Mouse (Mus musculus) heart, embryonic 14.5 days (tissue): Measurements from ENCODE around the gene Syt9. TPM values are rescaled to one million over a fixed set of nuclear protein-coding genes. Genes with fewer than 3 reads are reported as not detected.

Experiments
- ATAC-seq: fragments of 200-750 bp; cut with Nextera tagmentation; 2 replicates; pipeline ENCODE4 v1.8.0; 2017; ENCODE audit warnings: low read depth, moderate TSS enrichment; ENCODE audit not compliant: insufficient number of reproducible peaks, insufficient read depth, low FRiP score
- H3K27ac ChIP-seq, 2 experiments: fragments of 200-500 bp in 1 of 2; fragments of 300-500 bp in 1 of 2; sonication (generic) in 1 of 2; replicated peaks in 1 of 2; 2 replicates each; pipeline ENCODE4 v1.5.1; 2012 to 2014; ENCODE audit warnings: low read depth in 2 of 2, low read length in 2 of 2, control low read depth in 1 of 2, mild to moderate bottlenecking in 1 of 2, mixed read lengths in 1 of 2; ENCODE audit not compliant: control insufficient read depth in 1 of 2, insufficient read depth in 1 of 2
- H3K27me3 ChIP-seq: fragments of 300-500 bp; sonication (generic); 2 replicates; pipeline ENCODE4 v1.6.1; 2014; ENCODE audit warnings: mild to moderate bottlenecking, low read length, control low read depth; ENCODE audit not compliant: control insufficient read depth, insufficient read depth
- H3K36me3 ChIP-seq: fragments of 300-500 bp; sonication (generic); 2 replicates; pipeline ENCODE4 v1.6.1; 2014; ENCODE audit warnings: mild to moderate bottlenecking, control low read depth, low read length, mixed read lengths; ENCODE audit not compliant: control insufficient read depth, insufficient read depth
- H3K4me1 ChIP-seq, 2 experiments: fragments of 200-500 bp in 1 of 2; fragments of 300-500 bp in 1 of 2; sonication (generic) in 1 of 2; 2 replicates each; pipeline ENCODE4 v1.6.1; 2012 to 2014; ENCODE audit warnings: low read length in 2 of 2, control low read depth in 1 of 2, mixed read lengths in 1 of 2; ENCODE audit not compliant: control insufficient read depth in 2 of 2, insufficient read depth in 2 of 2
- H3K4me2 ChIP-seq: fragments of 300-500 bp; sonication (generic); 2 replicates; pipeline ENCODE4 v1.6.1; 2014; ENCODE audit warnings: mild to moderate bottlenecking, low read length
- H3K4me3 ChIP-seq, 2 experiments: fragments of 200-500 bp in 1 of 2; fragments of 300-500 bp in 1 of 2; sonication (generic) in 1 of 2; 2 replicates each; pipeline ENCODE4 v1.5.1; 2012 to 2014; ENCODE audit warnings: low read length in 2 of 2, mild to moderate bottlenecking in 2 of 2, control low read depth in 1 of 2, low read depth in 1 of 2, moderate library complexity in 1 of 2; ENCODE audit not compliant: control insufficient read depth in 1 of 2, insufficient read depth in 1 of 2
- H3K9ac ChIP-seq: fragments of 300-500 bp; sonication (generic); 2 replicates; pipeline ENCODE4 v1.6.1; 2014; ENCODE audit warnings: mild to moderate bottlenecking, low read length
- H3K9me3 ChIP-seq: fragments of 300-500 bp; sonication (generic); 2 replicates; pipeline ENCODE4 v1.6.1; 2016; ENCODE audit warnings: low read length, control low read depth; ENCODE audit not compliant: control insufficient read depth
- WGBS: fragments of 180-500 bp; shearing (Covaris S2); extraction: QIAGEN DNeasy Blood & Tissue Kit; methylation state at CpG from one replicate; pipeline ENCODE4 v1.1.7; 2014; 5-methylcytosine and 5-hydroxymethylcytosine counted together
- polyA plus RNA-seq: library from polyadenylated mRNA; unstranded; fragments of >200 nt; fragmentation: Nextera tagmentation; extraction: Ambion mirVana; gene quantifications from 2 replicates; pipeline ENCODE4 v1.2.1, GENCODE M21; 2014

Gene Syt9
- polyA plus RNA-seq, 1 experiment from 2014 or later, result 0.54 TPM

DNA sequence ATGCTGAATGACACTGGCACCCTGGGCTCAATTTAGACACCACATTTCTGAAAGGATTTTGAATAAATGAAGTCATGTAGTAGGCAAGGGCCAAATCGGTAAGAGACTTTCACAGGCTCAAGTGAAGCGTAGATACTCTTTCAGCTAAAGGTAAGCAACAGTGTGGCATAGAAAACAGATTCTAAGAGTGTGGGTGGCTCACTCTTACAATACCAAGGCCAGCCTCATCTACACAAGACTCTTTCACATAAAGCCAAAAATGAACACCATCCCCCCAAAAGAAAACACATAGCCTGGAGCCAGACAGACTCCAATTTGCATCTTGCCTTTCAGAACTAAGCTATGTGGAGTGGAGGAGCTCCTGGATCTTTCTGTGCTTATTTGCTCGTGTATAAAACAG lies 7.9 kb upstream of the Syt9 start:
- Histone ChIP-seq H3K9ac (no peak overlapping the region), H3K4me1 (no peaks in the 10 kb centered on the region), H3K27me3 (no peaks in the 10 kb centered on the region; the same call in 1 of the 2 replicates), H3K36me3 (no peaks in the 10 kb centered on the region), H3K4me3 (no peak overlapping the region), H3K4me2 (no peak overlapping the region), H3K9me3 (no peaks in the 10 kb centered on the region), H3K27ac (no peak overlapping the region)
- ATAC-seq, result no peak
- WGBS, result 66% methylated on average over 3 of the region's 3 CpGs

GRCm38 (mm10) chr7:107371126-107371920 lies 795 bp downstream of the Syt9 start:
- Histone ChIP-seq H3K27me3 (peaks cover 62% of the 10 kb centered on the region), H3K9me3 (no peaks in the 10 kb centered on the region), H3K36me3 (no peaks in the 10 kb centered on the region), H3K9ac (peak overlapping the region; percentile 66), H3K4me2 (peak overlapping the region; percentile 99), H3K4me1 (peaks cover 2 to 7% of the 10 kb centered on the region in 2 experiments; a peak in 2 of 4 replicates), H3K27ac (no peak overlapping the region), H3K4me3 (peak overlapping the region; percentile 60 to 65)
- peak; percentile 27; the same call in 1 of the 2 replicates for ATAC-seq
- 3% methylated on average over 45 of the region's 45 CpGs for WGBS

- 79% methylated on average over 5 of the region's 5 CpGs for WGBS
- Histone ChIP-seq H3K4me3 (no peak overlapping the region), H3K4me1 (no peaks in the 10 kb centered on the region), H3K4me2 (no peak overlapping the region), H3K9ac (no peak overlapping the region), H3K27me3 (no peaks in the 10 kb centered on the region), H3K9me3 (no peaks in the 10 kb centered on the region), H3K36me3 (no peaks in the 10 kb centered on the region), H3K27ac (no peak overlapping the region)
- ATAC-seq, result no peak
These were observed 10.0 kb downstream of the Syt9 start for GRCm38 (mm10) chr7:107380562-107380961.

DNA sequence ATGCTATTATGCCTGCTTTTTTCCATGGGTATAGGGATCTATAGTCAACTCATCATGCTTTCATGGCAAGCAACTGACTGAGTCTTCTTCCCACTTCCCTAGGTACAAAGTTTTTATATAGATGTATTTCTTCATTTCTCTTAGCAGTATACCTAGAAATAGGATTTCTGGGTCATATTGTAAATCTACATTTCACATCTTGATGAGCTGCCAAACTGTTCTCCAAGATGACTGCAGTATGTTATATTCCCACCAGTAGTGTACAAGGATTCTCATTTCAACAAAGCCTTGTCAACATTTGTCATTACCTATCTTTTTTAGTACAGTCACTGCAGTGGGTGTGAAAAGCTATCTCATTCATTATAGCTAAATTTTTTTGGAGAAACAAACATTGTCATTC lies 19.1 kb downstream of the Syt9 start:
- no peak overlapping the region for H3K4me2 ChIP-seq
- H3K27ac ChIP-seq, result no peak overlapping the region
- no peak for ATAC-seq
- H3K27me3 ChIP-seq, result no peaks in the 10 kb centered on the region
- H3K9ac ChIP-seq, result no peak overlapping the region
- H3K36me3 ChIP-seq, result no peaks in the 10 kb centered on the region
- no peak overlapping the region for H3K4me3 ChIP-seq
- H3K4me1 ChIP-seq, result no peaks in the 10 kb centered on the region
- H3K9me3 ChIP-seq, result no peaks in the 10 kb centered on the region

GRCm38 (mm10) chr7:107392749-107393148 lies 22.2 kb downstream of the Syt9 start:
- Histone ChIP-seq H3K4me1 (no peaks in the 10 kb centered on the region), H3K27ac (no peak overlapping the region), H3K4me3 (no peak overlapping the region), H3K36me3 (no peaks in the 10 kb centered on the region), H3K4me2 (no peak overlapping the region), H3K9ac (no peak overlapping the region), H3K27me3 (no peaks in the 10 kb centered on the region), H3K9me3 (no peaks in the 10 kb centered on the region)
- ATAC-seq, result no peak
- WGBS, result 43% methylated on average over 2 of the region's 2 CpGs

DNA sequence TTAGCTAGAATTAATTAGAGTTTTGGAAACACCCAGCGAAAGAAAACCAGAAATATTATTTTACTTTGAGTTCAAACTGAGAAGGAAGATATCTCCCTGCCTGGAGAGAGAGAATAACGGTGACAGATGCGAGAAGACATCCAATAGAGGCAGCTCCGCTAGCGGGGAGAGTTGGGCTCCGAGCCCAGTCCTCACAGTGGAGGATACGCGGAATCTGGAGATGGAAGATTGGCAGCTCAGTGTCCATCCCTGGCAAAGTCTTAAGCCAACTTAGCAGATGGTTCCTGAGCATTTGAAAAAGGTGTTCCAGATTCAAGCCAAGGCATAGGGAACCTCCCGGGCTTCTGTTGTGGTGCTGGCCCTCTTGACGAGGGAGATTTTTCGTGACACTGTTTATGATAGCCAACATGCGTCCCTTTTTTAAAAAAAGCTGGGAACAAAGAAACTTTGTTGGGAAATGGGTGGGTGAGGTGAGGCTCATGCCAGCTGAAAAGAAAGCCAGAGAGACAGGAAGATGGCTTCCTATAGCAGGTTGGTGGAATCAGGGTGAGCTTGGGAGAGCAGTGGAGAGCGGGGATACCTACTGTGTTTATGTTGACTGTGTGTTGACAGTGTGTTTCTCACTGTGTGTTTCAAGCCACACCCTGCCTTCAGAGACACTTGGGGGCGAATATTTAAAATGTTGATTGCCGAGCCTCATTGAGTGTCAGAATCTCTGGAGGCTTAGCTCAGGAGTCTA lies 29.7 kb downstream of the Syt9 start:
- Histone ChIP-seq H3K36me3 (no peaks in the 10 kb centered on the region), H3K4me3 (no peak overlapping the region), H3K27ac (no peak overlapping the region), H3K4me2 (no peak overlapping the region), H3K9me3 (no peaks in the 10 kb centered on the region), H3K9ac (no peak overlapping the region), H3K4me1 (no peaks in the 10 kb centered on the region), H3K27me3 (no peaks in the 10 kb centered on the region)
- ATAC-seq, result no peak
- 83% methylated on average over 15 of the region's 15 CpGs for WGBS

DNA sequence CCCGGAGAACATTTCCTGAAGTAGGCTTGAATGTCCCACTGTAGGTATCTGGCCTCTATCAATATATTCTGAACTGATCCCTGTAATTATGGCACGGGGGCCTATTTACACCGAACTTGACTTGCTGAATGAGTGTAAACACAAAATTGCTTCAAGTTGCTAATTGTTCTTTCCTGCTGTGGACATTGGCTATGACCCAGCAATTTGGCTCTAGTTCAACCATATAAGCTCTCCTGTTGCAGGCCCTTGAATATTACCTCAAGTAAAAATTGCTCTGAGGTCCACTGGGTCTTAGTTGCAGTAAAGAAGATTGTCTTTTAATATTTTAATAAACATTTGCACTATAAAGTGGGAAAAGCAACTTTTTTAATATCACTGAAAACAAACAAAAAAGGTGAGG lies 32.7 kb downstream of the Syt9 start:
- Histone ChIP-seq H3K27ac (no peak overlapping the region), H3K9ac (no peak overlapping the region), H3K4me3 (no peak overlapping the region), H3K4me1 (no peaks in the 10 kb centered on the region), H3K27me3 (no peaks in the 10 kb centered on the region), H3K4me2 (no peak overlapping the region), H3K36me3 (no peaks in the 10 kb centered on the region), H3K9me3 (no peaks in the 10 kb centered on the region)
- ATAC-seq, result no peak
- 76% methylated on average over 3 of the region's 3 CpGs for WGBS
